Mouse (Mus musculus) embryo, embryonic 10.5 days (tissue): ENCODE measurements around the gene Lbhd1.
A peak's percentile ranks its signal among the peaks of the same experiment; 100 is the strongest.
"Not testable (repeated sequence)": the region's sequence is repeated elsewhere in the genome, so short reads cannot be mapped to it uniquely, and the experiment has no call there.

Experiments
- DNase-seq: peaks from one replicate; pipeline ENCODE4 v3.0.0-alpha.2; 2015; ENCODE audit warnings: low spot score

The Lbhd1 gene

DNA sequence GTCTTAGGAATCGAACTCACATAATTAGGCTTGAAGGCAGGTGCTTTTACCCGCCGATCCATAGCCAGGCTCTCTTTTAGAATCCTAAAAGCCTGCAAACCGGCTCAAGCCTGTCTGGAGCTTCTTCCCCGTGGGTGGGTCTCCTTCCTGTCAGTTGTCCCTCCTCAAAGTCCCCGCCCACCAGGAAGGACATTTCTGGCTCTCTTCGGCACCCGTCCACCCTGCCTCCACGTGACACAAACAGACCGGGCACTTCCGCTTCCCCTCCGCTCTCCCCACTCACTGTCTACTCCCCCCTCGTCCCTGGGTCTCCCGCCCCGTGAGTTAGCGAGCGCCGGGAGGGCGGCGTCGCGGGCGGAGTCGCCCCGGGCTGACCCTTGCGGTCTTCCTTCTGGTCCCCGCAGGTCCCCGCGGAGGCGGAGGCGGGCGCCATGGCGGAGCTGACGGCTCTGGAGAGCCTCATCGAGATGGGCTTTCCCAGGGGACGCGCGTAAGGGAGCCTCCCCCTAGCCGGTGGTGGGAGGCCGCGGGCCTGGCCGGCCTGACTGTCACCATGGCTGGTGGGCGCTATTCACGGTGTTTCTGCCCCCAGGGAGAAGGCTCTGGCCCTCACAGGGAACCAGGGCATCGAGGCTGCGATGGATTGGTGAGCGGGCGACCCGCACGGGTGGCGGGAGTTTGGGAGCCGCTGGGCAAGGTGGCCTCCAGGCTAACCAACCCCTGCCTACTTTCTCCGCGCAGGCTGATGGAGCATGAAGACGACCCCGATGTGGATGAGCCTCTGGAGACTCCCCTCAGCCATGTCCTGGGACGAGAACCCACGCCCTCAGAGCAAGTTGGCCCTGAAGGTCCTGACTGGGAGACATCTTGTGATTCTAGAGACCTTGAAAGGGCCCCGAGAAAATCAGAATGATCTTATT, 12.0 kb upstream of the Lbhd1 start, which contains the start of gene Ubxn1:
Gene Ubxn1, plus strand, starts transcription at position 230 of the 920 bp plus-strand sequence.
- DNase-seq = peak; percentile 99

DNA sequence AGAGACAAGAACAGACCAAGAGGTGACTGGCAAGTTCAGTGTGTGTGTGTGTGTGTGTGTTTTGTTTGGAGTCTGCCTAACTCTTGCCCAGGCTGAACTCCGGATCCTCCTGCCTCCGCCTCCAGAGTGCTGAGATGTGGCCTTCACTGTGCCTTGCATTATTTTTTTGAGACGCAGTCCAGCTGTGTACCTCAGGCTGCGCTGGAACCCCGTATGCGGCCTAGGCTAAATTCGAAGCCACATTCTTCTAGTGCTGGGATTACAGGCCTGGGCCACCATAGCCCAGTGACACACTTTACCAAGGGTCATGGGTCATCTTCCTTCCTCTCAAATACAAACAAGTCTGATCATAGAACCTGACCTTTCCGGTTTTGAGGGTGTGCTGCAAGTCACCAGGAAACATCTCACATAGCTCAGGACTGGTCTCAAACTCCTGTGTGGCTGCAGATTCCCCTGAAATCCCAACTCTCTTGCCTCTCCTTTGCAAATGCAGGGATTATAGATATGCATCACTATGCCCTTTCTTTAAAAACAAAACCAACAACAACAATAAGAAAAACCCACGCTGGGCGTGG, 11.2 kb upstream of the Lbhd1 start:
- no peak for DNase-seq

DNA sequence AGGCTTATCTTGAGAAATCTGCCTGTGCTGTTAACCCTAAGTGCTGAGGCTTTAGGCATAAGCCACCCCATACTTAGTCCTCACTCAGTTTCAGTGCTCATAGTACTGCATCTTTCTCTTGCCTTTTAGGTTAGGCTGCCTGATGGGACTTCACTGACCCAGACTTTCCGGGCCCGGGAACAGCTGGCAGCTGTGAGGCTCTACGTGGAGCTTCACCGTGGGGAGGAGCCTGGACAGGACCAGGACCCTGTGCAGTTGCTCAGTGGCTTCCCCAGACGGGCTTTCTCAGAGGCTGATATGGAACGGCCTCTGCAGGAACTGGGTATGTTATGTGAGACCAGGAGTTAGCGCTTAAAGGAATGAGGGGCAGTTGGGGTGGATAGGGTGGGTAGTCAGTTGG, 8.5 kb upstream of the Lbhd1 start:
- DNase-seq = no peak

GRCm38 (mm10) chr19:8880311-8881033, 3.1 kb upstream of the Lbhd1 start, which contains the start of gene Uqcc3:
Gene Uqcc3, minus strand, starts transcription at chr19:8880923.
- DNase-seq = peak; percentile 96

- no peak for DNase-seq
Measured at GRCm38 (mm10) chr19:8881034-8881392, 2.5 kb upstream of the Lbhd1 start.

- DNase-seq = no peak
Measured at GRCm38 (mm10) chr19:8886916-8887584, 3.5 kb downstream of the Lbhd1 start.

DNA sequence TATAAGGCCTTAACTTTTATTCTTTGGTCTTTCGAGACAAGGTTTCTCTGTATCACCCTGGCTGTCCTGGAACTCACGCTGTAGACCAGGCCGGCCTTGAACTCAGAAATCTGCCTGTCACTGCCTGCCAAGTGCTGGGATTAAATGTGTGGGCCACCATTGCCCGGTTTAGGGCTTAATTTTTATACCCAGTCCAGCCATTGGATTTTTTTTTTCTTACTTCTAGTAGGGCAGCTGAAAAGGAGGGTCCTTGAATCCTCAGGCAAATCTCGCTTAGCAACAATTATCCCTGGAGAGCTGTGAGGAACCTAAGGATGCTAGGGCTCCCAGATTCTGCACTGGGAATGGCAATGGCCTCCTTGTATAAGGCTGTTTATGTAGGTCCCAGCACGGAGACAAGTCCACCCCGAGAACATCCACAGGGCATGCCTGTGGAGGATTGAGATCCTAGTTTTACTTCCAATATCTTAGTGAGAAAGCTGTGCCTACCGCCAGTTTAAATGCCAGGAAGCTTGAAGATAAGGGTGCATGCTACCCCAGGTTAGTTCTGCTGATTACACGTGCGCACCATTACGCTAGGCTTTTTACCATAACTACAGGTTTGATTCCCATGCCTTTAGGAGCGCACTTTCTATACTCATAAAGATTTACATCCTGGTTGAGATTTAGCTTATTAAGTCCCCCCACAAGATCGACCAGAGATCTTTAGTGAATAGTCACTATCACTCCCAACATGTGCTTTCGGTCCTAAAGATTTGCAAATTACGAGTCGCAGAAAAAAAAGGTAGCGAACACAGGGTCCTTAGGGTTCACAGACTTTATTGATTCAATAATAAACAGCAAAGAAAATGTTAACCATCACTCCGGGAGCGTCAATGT, 4.3 kb downstream of the Lbhd1 start:
- peak; percentile 34 for DNase-seq

DNA sequence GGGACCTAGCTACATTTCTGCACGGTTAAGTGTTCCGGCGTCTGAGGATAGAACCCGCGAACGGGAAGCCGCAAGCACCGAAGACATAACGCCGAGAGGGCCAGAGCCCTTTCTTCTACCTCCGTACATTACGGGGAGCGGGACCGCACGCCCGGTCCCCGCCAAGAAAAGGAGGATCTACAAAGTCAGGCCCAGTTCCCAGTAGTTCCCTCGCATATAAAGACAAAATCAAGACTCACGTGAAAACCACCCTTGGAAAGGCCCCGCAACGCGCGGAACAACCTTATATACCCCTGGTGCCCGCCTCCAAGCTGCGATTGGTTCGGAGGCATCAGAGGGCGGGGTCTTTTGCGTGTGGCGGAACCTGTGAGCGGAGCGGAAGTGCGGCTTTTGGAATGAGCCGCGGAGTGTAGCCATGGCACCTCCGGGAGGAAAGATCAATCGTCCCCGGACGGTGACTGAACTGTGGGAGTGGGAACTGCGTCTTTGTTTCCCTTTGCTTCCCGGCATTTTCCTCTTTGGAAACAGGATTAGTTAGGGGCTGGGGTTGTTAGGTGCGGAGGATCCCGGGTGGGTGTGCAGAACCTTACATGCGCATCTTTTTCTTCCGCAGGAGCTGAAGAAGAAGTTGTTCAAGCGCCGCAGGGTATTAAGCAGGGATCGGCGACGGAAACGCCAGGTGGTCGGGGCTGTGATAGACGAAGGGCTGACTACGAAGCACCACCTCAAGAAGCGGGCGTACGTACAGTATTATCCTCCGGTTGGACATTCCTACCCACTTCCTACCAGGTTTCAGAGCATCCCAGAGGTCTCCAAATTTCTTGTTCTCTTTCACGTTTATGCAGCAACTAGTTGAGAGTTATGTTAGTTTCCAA, 5.2 kb downstream of the Lbhd1 start, which contains the start of the genes 1810009A15Rik and Gm49416:
Gene 1810009A15Rik, plus strand, starts transcription at position 343 of the 875 bp plus-strand sequence.
Gene Gm49416, plus strand, starts transcription at position 416 of the 875 bp plus-strand sequence.
- DNase-seq = peak; percentile 99

DNA sequence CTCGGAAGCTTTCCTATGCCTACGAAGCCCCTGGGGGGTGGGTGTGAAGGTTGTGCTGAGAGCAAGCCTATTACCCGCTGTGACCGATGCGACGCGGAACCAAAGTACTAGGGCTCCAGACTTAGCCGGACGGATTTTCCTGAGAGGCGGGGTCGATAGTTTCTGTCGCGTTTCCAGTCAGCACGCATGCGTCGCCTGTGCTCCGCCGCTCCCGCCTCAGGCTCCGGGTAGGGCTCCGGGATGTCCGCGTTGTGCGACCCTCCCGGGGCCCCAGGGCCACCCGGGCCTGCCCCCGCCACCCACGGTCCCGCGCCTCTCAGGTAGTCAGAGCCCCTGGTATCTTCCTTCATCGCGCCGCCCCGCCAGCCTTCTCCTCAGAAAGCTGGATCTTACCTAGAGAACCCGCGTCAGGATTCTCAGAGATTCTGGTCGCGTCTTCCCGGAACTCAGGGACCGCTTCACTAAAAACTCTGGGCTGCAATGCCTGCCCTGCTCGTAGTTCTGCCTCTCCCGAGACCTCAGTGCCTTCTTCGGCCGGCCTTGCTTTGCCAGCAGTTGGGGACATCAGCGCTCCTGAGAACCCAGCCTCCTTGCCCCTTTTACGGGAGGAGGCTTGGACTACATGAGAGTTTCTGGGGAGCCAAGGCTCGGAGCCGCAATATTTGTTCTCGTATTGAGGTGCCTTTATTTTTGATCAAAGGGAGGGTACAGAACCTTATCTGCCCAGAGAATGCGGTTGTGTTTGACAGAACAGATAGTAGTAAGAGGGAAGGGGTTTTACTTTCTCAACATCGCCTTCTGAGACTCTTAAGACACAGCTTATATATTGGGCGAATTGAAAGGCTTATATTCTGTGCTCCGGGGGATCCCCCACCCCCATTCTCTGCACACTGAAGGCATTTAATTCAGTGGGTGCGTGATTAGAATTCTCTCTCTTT, 9.6 kb downstream of the Lbhd1 start, which contains the start of gene Ints5:
Gene Ints5, plus strand, starts transcription at position 177 of the 938 bp plus-strand sequence.
- DNase-seq = peak; percentile 93

DNA sequence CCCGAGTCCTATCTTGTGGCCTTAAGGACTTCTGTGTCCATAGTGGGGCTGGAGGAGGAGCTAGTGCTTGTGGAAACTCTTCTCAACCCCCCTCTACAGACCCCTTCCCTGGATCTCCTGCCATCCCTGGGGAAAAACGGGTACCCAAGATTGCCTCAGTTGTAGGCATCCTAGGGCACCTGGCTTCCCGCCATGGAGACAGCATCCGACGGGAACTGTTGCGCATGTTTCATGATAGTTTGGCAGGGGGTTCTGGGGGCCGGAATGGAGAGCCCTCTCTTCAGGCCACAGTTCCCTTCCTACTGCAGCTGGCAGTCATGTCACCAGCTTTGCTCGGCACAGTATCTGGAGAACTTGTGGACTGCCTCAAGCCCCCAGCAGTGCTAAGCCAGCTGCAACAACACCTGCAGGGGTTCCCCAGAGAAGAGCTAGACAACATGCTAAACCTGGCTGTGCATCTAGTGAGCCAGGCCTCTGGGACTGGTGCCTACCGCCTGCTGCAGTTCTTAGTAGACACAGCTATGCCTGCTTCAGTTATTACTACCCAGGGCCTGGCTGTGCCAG, 11.9 kb downstream of the Lbhd1 start:
- DNase-seq = no peak

DNA sequence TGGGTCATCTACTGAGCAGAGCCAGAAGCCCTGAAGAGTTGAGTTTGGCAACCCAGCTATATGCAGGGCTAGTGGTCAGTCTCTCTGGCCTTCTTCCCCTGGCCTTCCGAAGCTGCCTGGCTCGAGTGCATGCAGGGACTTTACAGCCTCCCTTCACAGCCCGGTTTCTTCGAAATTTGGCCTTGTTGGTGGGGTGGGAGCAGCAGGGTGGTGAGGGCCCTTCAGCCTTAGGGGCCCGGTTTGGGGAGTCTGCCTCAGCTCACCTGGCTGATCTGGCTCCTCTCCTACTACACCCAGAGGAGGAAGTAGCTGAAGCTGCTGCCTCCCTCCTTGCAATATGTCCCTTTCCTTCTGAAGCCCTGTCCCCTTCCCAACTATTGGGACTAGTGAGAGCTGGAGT, 12.7 kb downstream of the Lbhd1 start:
- DNase-seq = not testable (repeated sequence)

- not testable (repeated sequence) for DNase-seq
Measured at GRCm38 (mm10) chr19:8897211-8897864, 13.8 kb downstream of the Lbhd1 start.

- peak; percentile 99 for DNase-seq
Measured at GRCm38 (mm10) chr19:8897865-8898495, 14.4 kb downstream of the Lbhd1 start, which contains the start of gene Ganab. Gene Ganab, plus strand, starts transcription at chr19:8898071.

- DNase-seq = no peak
Measured at GRCm38 (mm10) chr19:8898576-8898975, 15.0 kb downstream of the Lbhd1 start.

GRCm38 (mm10) chr19:8899079-8899478, 15.5 kb downstream of the Lbhd1 start:
- no peak for DNase-seq

DNA sequence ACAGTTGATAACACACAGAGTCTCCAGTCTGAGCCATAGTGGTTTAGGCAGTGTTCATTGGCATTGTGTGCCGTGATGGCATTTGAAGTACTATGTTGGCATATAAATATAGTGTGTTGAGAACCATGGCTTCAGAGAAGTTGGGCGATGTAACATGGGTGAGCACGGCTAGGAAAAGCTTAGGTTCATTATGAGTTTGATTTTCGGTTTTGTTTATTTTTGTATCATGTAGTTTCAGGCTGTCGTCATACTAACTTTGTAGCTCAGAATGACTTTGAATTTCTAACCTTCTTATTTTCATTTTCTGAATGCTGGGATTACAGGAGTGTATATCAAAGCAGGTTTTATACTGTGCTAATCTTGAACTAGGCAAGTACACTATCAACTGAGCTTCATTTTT, 19.9 kb downstream of the Lbhd1 start:
- DNase-seq = no peak

GRCm38 (mm10) chr19:8908531-8908930, 25.0 kb downstream of the Lbhd1 start:
- DNase-seq = no peak
